Mouse (Mus musculus) heart, adult 2 months (tissue): ENCODE measurements at regions not wholly inside any gene's neighbourhood (a gene's known extent, or its start where the extent isn't known, plus 50 kb on each side); places are given as distances from the start of the nearest gene placed in this dataset.

Source experiments
- CTCF ChIP-seq: fragments of 200-600 bp; IDR thresholded peaks from 2 replicates; pipeline ENCODE4 v1.8.1; 2022; ENCODE audit warnings: antibody characterized with exemption, mild to moderate bottlenecking, moderate library complexity
- POLR2A ChIP-seq: fragments of 200-500 bp; IDR thresholded peaks from 2 replicates; pipeline ENCODE4 v1.6.1; 2011; ENCODE audit warnings: mild to moderate bottlenecking, low read depth, low read length, control low read depth; ENCODE audit not compliant: insufficient read depth

GRCm38 (mm10) chr10:67599390-67599789, 50.6 kb upstream of the Ado start:
- no peak for TF ChIP-seq CTCF
- no peak for TF ChIP-seq POLR2A
